Mouse (Mus musculus) skeletal muscle tissue, adult 2 months (tissue): ENCODE results near the gene Gm13285.
"Not testable (repeated sequence)": the region's sequence is repeated elsewhere in the genome, so short reads cannot be mapped to it uniquely, and the experiment has no call there.

Experiments
- DNase-seq: peaks from one replicate; pipeline ENCODE4 v3.0.0-alpha.2; 2012; ENCODE audit warnings: low read depth, low spot score

Gm13285 gene

GRCm38 (mm10) chr4:88793936-88794675, 5.4 kb upstream of the Gm13285 start, which contains the start of gene Gm13275:
Gm13275 (plus strand) TSS chr4:88794487.
- DNase-seq = not testable (repeated sequence)

- DNase-seq = not testable (repeated sequence)
Measured at GRCm38 (mm10) chr4:88797097-88797496, 2.4 kb upstream of the Gm13285 start, which contains the start of gene Gm13279. Gm13279 (plus strand) TSS chr4:88797397.

- DNase-seq = not testable (repeated sequence)
Measured at GRCm38 (mm10) chr4:88802954-88803353, 3.5 kb downstream of the Gm13285 start, which contains the start of gene Gm13287. Gm13287 (plus strand) TSS chr4:88803254.

- not testable (repeated sequence) for DNase-seq
Measured at GRCm38 (mm10) chr4:88805231-88805630, 5.8 kb downstream of the Gm13285 start, which contains the start of gene Gm13288. Gm13288 (plus strand) TSS chr4:88805531.

GRCm38 (mm10) chr4:88805761-88806160, 6.3 kb downstream of the Gm13285 start:
- DNase-seq = not testable (repeated sequence)

GRCm38 (mm10) chr4:88815928-88816327, 16.5 kb downstream of the Gm13285 start, which contains the start of gene Ifna7:
Ifna7 (plus strand) TSS chr4:88816228.
- DNase-seq = no peak

GRCm38 (mm10) chr4:88819659-88820058, 20.2 kb downstream of the Gm13285 start, which contains the start of gene Ifna11:
Ifna11 (plus strand) TSS chr4:88819959.
- no peak for DNase-seq

- no peak for DNase-seq
Measured at GRCm38 (mm10) chr4:88822995-88823394, 23.5 kb downstream of the Gm13285 start.

GRCm38 (mm10) chr4:88827116-88827515, 27.7 kb downstream of the Gm13285 start, which contains the start of gene Ifna6:
Ifna6 (plus strand) TSS chr4:88827416.
- DNase-seq = not testable (repeated sequence)

- DNase-seq = no peak
Measured at GRCm38 (mm10) chr4:88830523-88830922, 31.1 kb downstream of the Gm13285 start.

GRCm38 (mm10) chr4:88835225-88835624, 35.8 kb downstream of the Gm13285 start, which contains the start of gene Ifna5:
Ifna5 (plus strand) TSS chr4:88835525.
- not testable (repeated sequence) for DNase-seq

- no peak for DNase-seq
Measured at GRCm38 (mm10) chr4:88838828-88839227, 39.4 kb downstream of the Gm13285 start.

- DNase-seq = no peak
Measured at GRCm38 (mm10) chr4:88840058-88840457, 40.6 kb downstream of the Gm13285 start.

GRCm38 (mm10) chr4:88841438-88841911, 42.0 kb downstream of the Gm13285 start, which contains the start of gene Ifna4:
Ifna4 (plus strand) TSS chr4:88841861.
- DNase-seq = no peak

GRCm38 (mm10) chr4:88845334-88845733, 45.9 kb downstream of the Gm13285 start:
- no peak for DNase-seq

- DNase-seq = no peak
Measured at GRCm38 (mm10) chr4:88849698-88850097, 50.2 kb downstream of the Gm13285 start, which contains the start of gene Ifna1. Ifna1 (plus strand) TSS chr4:88850087.
